Mouse (Mus musculus): ENCODE results near the gene Csrp3. TPM values are rescaled to one million over a fixed set of nuclear protein-coding genes. Genes with fewer than 3 reads are reported as not detected.

Csrp3 gene
- polyA plus RNA-seq, 1 experiment from 2014 or later: not detected

DNA sequence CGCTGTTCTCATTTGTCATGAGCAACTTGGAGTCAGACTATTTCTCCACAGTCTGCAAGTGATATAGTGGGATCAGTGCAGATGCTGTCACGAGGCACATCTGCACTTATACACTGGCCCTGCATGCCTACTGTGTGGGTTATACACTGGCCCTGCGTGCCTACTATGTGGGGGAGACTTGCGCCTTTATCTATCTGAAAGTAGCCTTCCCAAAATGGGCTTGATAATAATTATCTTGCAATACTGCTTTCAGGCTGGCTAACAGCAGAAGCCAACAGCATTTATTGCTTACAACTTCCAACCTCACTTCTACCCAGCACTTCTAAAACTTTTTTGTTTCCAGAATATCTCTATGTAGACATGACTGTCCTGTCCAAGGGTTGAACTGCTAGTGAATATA is 14.0 kb upstream of the Csrp3 start:
- H3K36me3 ChIP-seq (ENCODE audit: insufficient read depth, low read length): 0 out of 2 replicates have a peak, but pooled peaks cover under 1% of the 10 kb centered on the region
- DNase-seq (ENCODE audit: low spot score): no peak
- H3K9ac ChIP-seq (ENCODE audit: low read depth, low read length): no peak overlapping the region
- H3K4me1 ChIP-seq (replicated peaks; ENCODE audit: insufficient read depth, low read length): no peaks in the 10 kb centered on the region
- no peak overlapping the region for H3K4me3 ChIP-seq (replicated peaks; ENCODE audit: low read depth, low read length)
- no peak overlapping the region for H3K4me2 ChIP-seq (ENCODE audit: low read length)
- H3K27ac ChIP-seq: no peak overlapping the region
- WGBS: 90% methylated on average over 4 of the region's 4 CpGs
- H3K9me3 ChIP-seq (replicated peaks; ENCODE audit: low read length): no peaks in the 10 kb centered on the region
- ATAC-seq (replicated peaks; ENCODE audit: low FRiP score, low read depth): no peak
- no peaks in the 10 kb centered on the region for H3K27me3 ChIP-seq (ENCODE audit: insufficient read depth, low read length)
- no peak for TF ChIP-seq CTCF (IDR thresholded peaks at IDR 0.05; ENCODE audit: low read depth)

DNA sequence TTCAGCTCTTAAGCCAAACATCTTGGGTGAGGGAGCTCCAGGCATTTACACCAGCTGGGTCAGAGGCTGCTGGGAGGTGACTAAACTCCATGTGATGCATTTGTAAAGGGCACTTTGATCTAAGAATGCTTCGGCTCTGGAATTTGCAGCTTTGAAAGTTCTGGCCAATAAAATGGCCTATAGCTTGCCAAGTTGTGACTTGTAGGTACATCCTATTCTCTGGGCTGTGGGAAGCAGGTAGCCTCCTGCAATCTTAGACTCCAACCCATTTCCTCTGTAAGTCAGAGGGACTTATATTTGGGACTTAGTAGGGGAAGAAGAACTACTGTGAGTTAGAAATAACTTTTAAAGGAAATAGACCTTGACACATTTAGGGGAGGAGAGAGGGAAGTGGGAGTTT is 13.1 kb upstream of the Csrp3 start:
- no peak for TF ChIP-seq CTCF (IDR thresholded peaks at IDR 0.05; ENCODE audit: low read depth)
- no peak for ATAC-seq (replicated peaks; ENCODE audit: low FRiP score, low read depth)
- Histone ChIP-seq H3K27me3 (ENCODE audit: insufficient read depth, low read length) (no peaks in the 10 kb centered on the region), H3K27ac (no peak overlapping the region), H3K4me1 (replicated peaks; ENCODE audit: insufficient read depth, low read length) (no peaks in the 10 kb centered on the region), H3K4me2 (ENCODE audit: low read length) (no peak overlapping the region), H3K4me3 (replicated peaks; ENCODE audit: low read depth, low read length) (no peak overlapping the region), H3K9ac (ENCODE audit: low read depth, low read length) (no peak overlapping the region), H3K9me3 (replicated peaks; ENCODE audit: low read length) (no peaks in the 10 kb centered on the region), H3K36me3 (ENCODE audit: insufficient read depth, low read length) (no peaks in the 10 kb centered on the region)
- DNase-seq (ENCODE audit: low spot score): peak; percentile 24
- WGBS: 8% methylated on average over 1 of the region's 1 CpGs

DNA sequence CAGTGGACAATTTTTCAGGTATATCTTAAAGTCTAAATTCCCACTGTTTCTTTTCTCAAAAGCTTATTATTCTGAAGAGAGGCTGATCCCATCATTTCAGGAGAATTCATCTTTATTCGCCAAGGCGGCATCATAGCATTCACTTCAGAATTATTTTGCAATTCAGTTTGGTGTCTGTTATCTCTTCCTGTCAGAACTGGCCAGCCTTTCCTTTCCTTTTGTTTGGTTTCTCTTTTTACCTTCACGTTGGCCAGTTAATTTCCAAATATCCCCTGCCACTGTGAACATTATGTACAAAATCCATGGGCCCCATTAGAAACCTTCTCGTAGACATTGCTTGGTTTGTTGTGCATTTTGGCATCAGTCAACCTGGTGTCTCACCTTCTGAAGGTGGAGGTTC is 11.5 kb upstream of the Csrp3 start:
- Histone ChIP-seq H3K36me3 (ENCODE audit: insufficient read depth, low read length) (no peaks in the 10 kb centered on the region), H3K4me2 (ENCODE audit: low read length) (no peak overlapping the region), H3K9ac (ENCODE audit: low read depth, low read length) (no peak overlapping the region), H3K4me3 (replicated peaks; ENCODE audit: low read depth, low read length) (no peak overlapping the region), H3K27me3 (ENCODE audit: insufficient read depth, low read length) (no peaks in the 10 kb centered on the region), H3K4me1 (replicated peaks; ENCODE audit: insufficient read depth, low read length) (no peaks in the 10 kb centered on the region), H3K27ac (no peak overlapping the region), H3K9me3 (replicated peaks; ENCODE audit: low read length) (no peaks in the 10 kb centered on the region)
- TF ChIP-seq CTCF (IDR thresholded peaks at IDR 0.05; ENCODE audit: low read depth): no peak
- 89% methylated on average over 4 of the region's 4 CpGs for WGBS
- no peak for DNase-seq (ENCODE audit: low spot score)
- ATAC-seq (replicated peaks; ENCODE audit: low FRiP score, low read depth): no peak

DNA sequence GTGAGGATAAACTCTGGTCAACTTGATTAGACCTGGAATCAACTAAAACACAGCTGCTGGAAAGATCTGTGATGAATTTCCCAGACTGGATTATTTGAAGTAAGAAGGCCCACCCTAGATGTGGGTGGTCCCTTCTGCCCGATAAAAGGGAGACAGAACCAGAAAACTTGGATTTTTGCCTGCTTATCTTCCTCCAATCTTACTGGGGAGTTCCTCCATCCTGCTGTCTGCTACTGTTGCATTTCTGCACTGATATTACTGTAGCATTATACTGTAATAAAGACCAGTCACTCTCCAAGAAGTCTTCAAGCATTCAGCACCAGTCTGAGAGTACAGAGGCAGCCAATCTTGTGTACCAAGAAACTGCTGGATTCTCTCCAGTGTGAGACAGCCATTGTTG is 10.4 kb upstream of the Csrp3 start:
- TF ChIP-seq CTCF (IDR thresholded peaks at IDR 0.05; ENCODE audit: low read depth): no peak
- no peaks in the 10 kb centered on the region for H3K36me3 ChIP-seq (ENCODE audit: insufficient read depth, low read length)
- WGBS: 47% methylated on average over 1 of the region's 1 CpGs
- no peak overlapping the region for H3K9ac ChIP-seq (ENCODE audit: low read depth, low read length)
- H3K4me3 ChIP-seq (replicated peaks; ENCODE audit: low read depth, low read length): no peak overlapping the region
- H3K4me2 ChIP-seq (ENCODE audit: low read length): no peak overlapping the region
- H3K4me1 ChIP-seq (replicated peaks; ENCODE audit: insufficient read depth, low read length): no peaks in the 10 kb centered on the region
- H3K9me3 ChIP-seq (replicated peaks; ENCODE audit: low read length): no peaks in the 10 kb centered on the region
- no peak for ATAC-seq (replicated peaks; ENCODE audit: low FRiP score, low read depth)
- no peak for DNase-seq (ENCODE audit: low spot score)
- H3K27me3 ChIP-seq (ENCODE audit: insufficient read depth, low read length): no peaks in the 10 kb centered on the region
- H3K27ac ChIP-seq: no peak overlapping the region

DNA sequence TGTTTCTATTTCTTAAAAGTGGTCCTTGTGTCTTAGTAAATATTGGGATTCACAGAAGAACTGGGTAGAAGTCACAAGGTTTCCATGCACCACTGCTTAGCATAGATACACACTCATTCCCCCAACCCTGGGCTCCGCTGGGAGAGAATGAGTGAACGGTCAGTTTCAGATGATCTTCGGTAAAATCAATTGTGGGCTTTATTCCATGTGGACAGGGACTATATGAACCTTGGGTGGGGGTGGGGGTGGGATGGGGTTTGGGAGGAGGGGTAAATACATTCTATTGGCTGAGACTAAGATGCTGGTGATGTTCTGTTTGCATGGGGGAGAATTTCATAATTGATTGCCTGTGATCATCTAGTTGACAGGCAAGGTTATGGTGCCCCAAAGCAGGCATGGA is 7.6 kb upstream of the Csrp3 start:
- H3K27ac ChIP-seq: no peak overlapping the region
- no peaks in the 10 kb centered on the region for H3K9me3 ChIP-seq (replicated peaks; ENCODE audit: low read length)
- no peaks in the 10 kb centered on the region for H3K36me3 ChIP-seq (ENCODE audit: insufficient read depth, low read length)
- no peak overlapping the region for H3K9ac ChIP-seq (ENCODE audit: low read depth, low read length)
- no peak overlapping the region for H3K4me3 ChIP-seq (replicated peaks; ENCODE audit: low read depth, low read length)
- ATAC-seq (replicated peaks; ENCODE audit: low FRiP score, low read depth): no peak
- no peaks in the 10 kb centered on the region for H3K27me3 ChIP-seq (ENCODE audit: insufficient read depth, low read length)
- WGBS: 88% methylated on average over 3 of the region's 3 CpGs
- no peak for TF ChIP-seq CTCF (IDR thresholded peaks at IDR 0.05; ENCODE audit: low read depth)
- H3K4me1 ChIP-seq (replicated peaks; ENCODE audit: insufficient read depth, low read length): no peaks in the 10 kb centered on the region
- H3K4me2 ChIP-seq (ENCODE audit: low read length): no peak overlapping the region
- no peak for DNase-seq (ENCODE audit: low spot score)

DNA sequence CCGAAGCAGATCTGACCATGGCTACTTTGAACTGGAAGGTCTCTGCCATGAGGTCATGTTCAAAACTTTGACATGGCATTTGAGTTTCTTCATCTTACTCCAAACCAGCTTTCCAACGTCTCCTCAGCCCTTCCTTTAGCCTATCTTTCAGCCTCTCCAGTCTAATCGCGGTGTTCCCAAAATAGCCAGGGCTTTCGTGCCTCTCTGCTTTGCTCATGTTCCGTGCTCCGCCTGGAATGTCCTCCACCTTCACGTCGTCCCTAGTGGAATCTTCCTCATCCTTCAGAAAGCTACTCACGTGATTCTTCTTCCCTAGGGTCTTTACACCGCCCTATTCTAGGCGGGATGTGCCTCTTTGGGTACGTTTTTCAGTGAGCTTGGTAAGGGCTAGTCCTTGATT is 5.7 kb upstream of the Csrp3 start:
- DNase-seq (ENCODE audit: low spot score) (no peak), ATAC-seq (replicated peaks; ENCODE audit: low FRiP score, low read depth) (no peak)
- Histone ChIP-seq H3K9me3 (replicated peaks; ENCODE audit: low read length) (no peaks in the 10 kb centered on the region), H3K27ac (no peak overlapping the region), H3K9ac (ENCODE audit: low read depth, low read length) (no peak overlapping the region), H3K27me3 (ENCODE audit: insufficient read depth, low read length) (no peaks in the 10 kb centered on the region), H3K4me2 (ENCODE audit: low read length) (no peak overlapping the region), H3K36me3 (ENCODE audit: insufficient read depth, low read length) (no peaks in the 10 kb centered on the region), H3K4me3 (replicated peaks; ENCODE audit: low read depth, low read length) (no peak overlapping the region), H3K4me1 (replicated peaks; ENCODE audit: insufficient read depth, low read length) (no peaks in the 10 kb centered on the region)
- no peak for TF ChIP-seq CTCF (IDR thresholded peaks at IDR 0.05; ENCODE audit: low read depth)
- 86% methylated on average over 13 of the region's 13 CpGs for WGBS

DNA sequence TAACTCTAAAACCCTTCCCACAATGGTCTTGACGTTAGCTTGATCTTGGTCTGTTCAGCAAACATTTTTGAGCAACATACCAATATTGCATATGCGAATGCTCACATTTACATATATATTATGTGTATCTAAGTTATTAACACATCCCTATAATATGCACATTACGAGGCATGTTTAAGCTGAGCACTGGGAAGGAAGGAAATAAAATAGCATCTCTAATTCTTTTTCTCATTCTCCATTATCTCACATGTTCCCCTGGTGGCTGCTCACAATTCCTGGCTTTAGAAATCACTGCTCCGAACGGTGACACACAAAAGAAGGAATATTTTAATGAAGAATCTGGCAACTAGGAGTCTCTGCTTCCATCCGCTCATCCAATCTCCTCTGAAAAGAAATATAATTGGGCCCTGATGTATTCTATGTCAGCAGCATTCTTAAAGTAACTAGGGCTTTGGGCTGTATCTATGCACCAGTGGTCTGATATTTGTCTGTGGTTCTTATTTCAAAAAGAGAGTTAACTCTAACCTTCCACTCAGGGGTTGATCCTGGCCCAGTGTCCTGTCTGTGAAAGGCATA is 3.8 kb upstream of the Csrp3 start:
- Histone ChIP-seq H3K9me3 (replicated peaks; ENCODE audit: low read length) (no peaks in the 10 kb centered on the region), H3K4me3 (replicated peaks; ENCODE audit: low read depth, low read length) (no peak overlapping the region), H3K27ac (no peak overlapping the region), H3K27me3 (ENCODE audit: insufficient read depth, low read length) (no peaks in the 10 kb centered on the region), H3K4me2 (ENCODE audit: low read length) (no peak overlapping the region), H3K36me3 (ENCODE audit: insufficient read depth, low read length) (no peaks in the 10 kb centered on the region), H3K4me1 (replicated peaks; ENCODE audit: insufficient read depth, low read length) (no peaks in the 10 kb centered on the region), H3K9ac (ENCODE audit: low read depth, low read length) (no peak overlapping the region)
- WGBS: 87% methylated on average over 6 of the region's 6 CpGs
- DNase-seq (ENCODE audit: low spot score) (no peak), ATAC-seq (replicated peaks; ENCODE audit: low FRiP score, low read depth) (no peak)
- no peak for TF ChIP-seq CTCF (IDR thresholded peaks at IDR 0.05; ENCODE audit: low read depth)

All from kidney, postnatal 0 days (tissue).